Mouse (Mus musculus) leukemia stem cell, adult 10-12 weeks (primary cell): ENCODE data around the gene Cdh6. TPM values are rescaled to one million over a fixed set of nuclear protein-coding genes. Genes with fewer than 3 reads are reported as not detected.

Source experiments
- polyA plus RNA-seq: library from polyadenylated mRNA; stranded (reverse); fragments of >175 nt; gene quantifications from 2 replicates; pipeline ENCODE4 v1.2.3, GENCODE M21; 2012; ENCODE audit warnings: low replicate concordance

Gene Cdh6
- not detected in 2 replicates for polyA plus RNA-seq

DNA sequence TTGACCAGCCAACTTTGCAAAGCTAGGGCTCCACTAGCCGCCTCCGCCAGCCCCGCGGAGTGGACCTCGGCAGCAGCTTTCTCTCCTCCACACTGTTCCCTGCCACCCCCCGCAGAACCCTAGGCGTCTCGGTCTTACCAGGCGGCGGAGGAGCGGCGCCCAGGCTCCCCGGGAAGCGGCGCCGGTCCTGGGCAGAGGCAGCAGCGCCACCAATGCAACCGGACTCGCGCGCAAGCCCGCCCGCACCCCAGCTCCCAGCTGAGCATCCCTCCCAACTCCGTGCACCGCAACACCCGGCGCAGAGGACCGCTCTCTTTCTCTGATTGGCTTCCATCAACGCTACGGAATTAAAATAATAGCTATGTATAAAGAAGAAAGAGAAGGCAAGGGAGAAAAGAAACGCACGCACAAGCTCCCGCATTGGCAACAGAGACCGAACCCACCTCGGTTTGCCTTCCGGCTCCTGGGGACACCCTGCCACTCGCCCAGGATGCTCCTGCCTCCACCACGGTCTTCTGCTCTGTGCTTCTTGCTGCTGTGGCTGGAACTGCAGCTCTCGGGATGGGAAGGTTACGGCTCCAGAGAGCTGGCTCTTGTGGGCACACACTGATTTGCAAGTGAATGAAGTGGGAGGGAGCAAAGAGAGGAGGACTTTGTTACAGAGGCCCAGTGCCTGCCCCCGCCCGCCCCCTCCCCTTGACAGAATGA is at the start of gene Cdh6:
Gene Cdh6, minus strand, starts transcription at position 605 of the 708 bp plus-strand sequence.

